Mouse (Mus musculus) MEL (cell line): ENCODE measurements at regions not wholly inside any gene's neighbourhood (a gene's known extent, or its start where the extent isn't known, plus 50 kb on each side); places are given as distances from the start of the nearest gene placed in this dataset.

Experiments
- DNase-seq: peaks from one replicate; pipeline ENCODE4 v3.0.0; 2011; ENCODE audit warnings: low read depth, low spot score
- H3K27ac ChIP-seq: 2 replicates; pipeline ENCODE4 v1.5.1; 2012; ENCODE audit warnings: low read depth, mild to moderate bottlenecking, control low read depth, low read length, moderate library complexity; ENCODE audit not compliant: control insufficient read depth
- H3K27me3 ChIP-seq, 2 experiments: fragments of 150-350 bp in 1 of 2; sonication (generic) in 1 of 2; 2 replicates each; pipeline ENCODE4 v1.6.1; 2012; ENCODE audit warnings: low read length in 2 of 2, mild to moderate bottlenecking in 2 of 2, improper control_type of control experiment in 1 of 2, moderate library complexity in 1 of 2; ENCODE audit not compliant: insufficient read depth in 2 of 2, control insufficient read depth in 1 of 2
- H3K36me3 ChIP-seq, 2 experiments: 2 replicates each; pipeline ENCODE4 v1.6.1; 2012 to 2014; ENCODE audit warnings: low read length in 2 of 2, improper control_type of control experiment in 1 of 2, inconsistent platforms in 1 of 2, mild to moderate bottlenecking in 1 of 2; ENCODE audit not compliant: insufficient read depth in 2 of 2, control insufficient read depth in 1 of 2
- H3K4me1 ChIP-seq, 2 experiments: fragments of 150-350 bp in 1 of 2; sonication (generic) in 1 of 2; 2 replicates each; pipeline ENCODE4 v1.6.1; 2012; ENCODE audit warnings: low read length in 2 of 2, improper control_type of control experiment in 1 of 2, mild to moderate bottlenecking in 1 of 2; ENCODE audit not compliant: insufficient read depth in 2 of 2, control insufficient read depth in 1 of 2
- H3K4me3 ChIP-seq, 2 experiments: fragments of 150-350 bp in 1 of 2; sonication (generic) in 1 of 2; 2 replicates each; pipeline ENCODE4 v1.5.1; 2012; ENCODE audit warnings: low read depth in 2 of 2, low read length in 2 of 2, mild to moderate bottlenecking in 2 of 2, moderate library complexity in 2 of 2, control low read depth in 1 of 2, improper control_type of control experiment in 1 of 2; ENCODE audit not compliant: control insufficient read depth in 1 of 2, insufficient read depth in 1 of 2
- H3K79me2 ChIP-seq: 2 replicates; pipeline ENCODE4 v1.6.1; 2012; ENCODE audit warnings: mild to moderate bottlenecking, low read length, moderate library complexity; ENCODE audit not compliant: control insufficient read depth, poor library complexity, insufficient read depth
- H3K9ac ChIP-seq: 2 replicates; pipeline ENCODE4 v1.6.1; 2012; ENCODE audit warnings: low read depth, mild to moderate bottlenecking, control low read depth, low read length, moderate library complexity; ENCODE audit not compliant: control insufficient read depth, poor library complexity, severe bottlenecking
- H3K9me3 ChIP-seq: fragments of 150-350 bp; sonication (generic); replicated peaks from 2 replicates; pipeline ENCODE4 v1.6.1; 2012; ENCODE audit warnings: mild to moderate bottlenecking, low read length, improper control_type of control experiment, moderate library complexity; ENCODE audit not compliant: insufficient read depth
- ELF1 ChIP-seq: IDR thresholded peaks from 2 replicates; pipeline ENCODE4 v1.6.1; 2014; ENCODE audit warnings: low read depth, mild to moderate bottlenecking, inconsistent platforms, low read length, improper control_type of control experiment, moderate library complexity
- EP300 ChIP-seq, 2 experiments: IDR thresholded peaks; 2 replicates each; pipeline ENCODE4 v1.6.1; 2011; ENCODE audit warnings: improper control_type of control experiment in 2 of 2, low read length in 2 of 2, low read depth in 1 of 2, mild to moderate bottlenecking in 1 of 2
- GABPA ChIP-seq: IDR thresholded peaks from 2 replicates; pipeline ENCODE4 v1.6.1; 2012; ENCODE audit warnings: low read depth, mild to moderate bottlenecking, inconsistent platforms, low read length, improper control_type of control experiment, moderate library complexity
- GATA1 ChIP-seq: IDR thresholded peaks from 2 replicates; pipeline ENCODE4 v1.6.1; 2011; ENCODE audit warnings: low read depth, low read length, improper control_type of control experiment
- HCFC1 ChIP-seq: IDR thresholded peaks from 2 replicates; pipeline ENCODE4 v1.6.1; 2012; ENCODE audit warnings: low read depth, mild to moderate bottlenecking, inconsistent platforms, low read length, improper control_type of control experiment, moderate library complexity
- JUND ChIP-seq: IDR thresholded peaks from 2 replicates; pipeline ENCODE4 v1.6.1; 2011; ENCODE audit warnings: low read depth, mild to moderate bottlenecking, improper control_type of control experiment, low read length
- KAT2A ChIP-seq: conservative IDR thresholded peaks from 2 replicates; pipeline ENCODE4 v1.6.1; 2012; ENCODE audit warnings: low read depth, low read length, improper control_type of control experiment, inconsistent platforms
- MAX ChIP-seq: IDR thresholded peaks from 2 replicates; pipeline ENCODE4 v1.6.1; 2011; ENCODE audit warnings: low read length, improper control_type of control experiment
- MXI1 ChIP-seq: IDR thresholded peaks from 2 replicates; pipeline ENCODE4 v1.6.1; 2011; ENCODE audit warnings: mild to moderate bottlenecking, low read depth, low read length, improper control_type of control experiment
- NELFE ChIP-seq: IDR thresholded peaks from 2 replicates; pipeline ENCODE4 v1.6.1; 2011; ENCODE audit warnings: low read depth, low read length, improper control_type of control experiment
- POLR2A ChIP-seq, 2 experiments: IDR thresholded peaks; 2 replicates each; pipeline ENCODE4 v1.6.1; 2011 to 2012; ENCODE audit warnings: low read length in 2 of 2, mild to moderate bottlenecking in 2 of 2, control low read depth in 1 of 2, improper control_type of control experiment in 1 of 2, low read depth in 1 of 2, moderate library complexity in 1 of 2; ENCODE audit not compliant: control insufficient read depth in 1 of 2, insufficient read depth in 1 of 2, poor library complexity in 1 of 2
- POLR2AphosphoS2 ChIP-seq: IDR thresholded peaks from 2 replicates; pipeline ENCODE4 v1.6.1; 2011; ENCODE audit warnings: low read length, improper control_type of control experiment
- POLR2AphosphoS5 ChIP-seq: IDR thresholded peaks from 2 replicates; pipeline ENCODE4 v1.6.1; 2012; ENCODE audit warnings: low read depth, borderline replicate concordance, mild to moderate bottlenecking, inconsistent platforms, low read length, moderate library complexity, mixed read lengths
- RAD21 ChIP-seq: IDR thresholded peaks from 2 replicates; pipeline ENCODE4 v1.6.1; 2011; ENCODE audit warnings: mild to moderate bottlenecking, low read depth, low read length, improper control_type of control experiment
- SIN3A ChIP-seq: IDR thresholded peaks from 2 replicates; pipeline ENCODE4 v1.6.1; 2012; ENCODE audit warnings: low read length, improper control_type of control experiment, inconsistent platforms
- TBP ChIP-seq: IDR thresholded peaks from 2 replicates; pipeline ENCODE4 v1.8.0; 2011; ENCODE audit warnings: low read depth, low read length, improper control_type of control experiment
- UBTF ChIP-seq: IDR thresholded peaks from 2 replicates; pipeline ENCODE4 v1.6.1; 2012; ENCODE audit warnings: low read depth, mild to moderate bottlenecking, inconsistent platforms, low read length, improper control_type of control experiment, moderate library complexity, borderline replicate concordance; ENCODE audit not compliant: insufficient read depth
- USF1 ChIP-seq: IDR thresholded peaks from 2 replicates; pipeline ENCODE4 v1.6.1; 2014; ENCODE audit warnings: low read depth, mild to moderate bottlenecking, inconsistent platforms, low read length, improper control_type of control experiment, moderate library complexity
- USF2 ChIP-seq, 2 experiments: IDR thresholded peaks; 2 replicates each; pipeline ENCODE4 v1.6.1; 2011 to 2012; ENCODE audit warnings: improper control_type of control experiment in 2 of 2, low read length in 2 of 2, borderline replicate concordance in 1 of 2, inconsistent platforms in 1 of 2, low read depth in 1 of 2, mild to moderate bottlenecking in 1 of 2; ENCODE audit not compliant: insufficient read depth in 1 of 2
- ZC3H11A ChIP-seq: IDR thresholded peaks from 2 replicates; pipeline ENCODE4 v1.6.1; 2012; ENCODE audit warnings: low read depth, mild to moderate bottlenecking, inconsistent platforms, low read length, improper control_type of control experiment

GRCm38 (mm10) chr14:33813274-33813673, 110.1 kb upstream of the Gdf10 start:
- Histone ChIP-seq H3K36me3 (no peaks in the 10 kb centered on the region), H3K79me2 (no peaks in the 10 kb centered on the region), H3K9ac (no peak overlapping the region), H3K27me3 (no peaks in the 10 kb centered on the region), H3K4me1 (no peaks in the 10 kb centered on the region)
- DNase-seq, result no peak
- TF ChIP-seq UBTF, result no peak
- no peak for TF ChIP-seq POLR2AphosphoS5
- TF ChIP-seq ZC3H11A, result no peak
- TF ChIP-seq GATA1, result no peak
- TF ChIP-seq MXI1, result no peak
- no peak for TF ChIP-seq USF2 (IDR thresholded peaks at IDR 0.05; ENCODE audit: borderline replicate concordance in 1 of 2, insufficient read depth in 1 of 2, low read depth in 1 of 2, low read length in 2 of 2)
- TF ChIP-seq POLR2AphosphoS2, result no peak
- TF ChIP-seq ELF1, result no peak
- TF ChIP-seq SIN3A, result no peak
- TF ChIP-seq, all 39 proteins: peak for 0
- H3K9me3 ChIP-seq, result no peaks in the 10 kb centered on the region
- no peak overlapping the region for H3K27ac ChIP-seq
- no peak overlapping the region for H3K4me3 ChIP-seq

GRCm38 (mm10) chr14:33814107-33814506, 109.3 kb upstream of the Gdf10 start:
- Histone ChIP-seq H3K9ac (no peak overlapping the region), H3K4me3 (no peak overlapping the region), H3K4me1 (no peaks in the 10 kb centered on the region), H3K27me3 (no peaks in the 10 kb centered on the region), H3K9me3 (no peaks in the 10 kb centered on the region), H3K36me3 (no peaks in the 10 kb centered on the region), H3K27ac (no peak overlapping the region), H3K79me2 (no peaks in the 10 kb centered on the region)
- no peak for TF ChIP-seq SIN3A
- TF ChIP-seq USF1, result no peak
- no peak for TF ChIP-seq UBTF
- TF ChIP-seq ELF1, result no peak
- TF ChIP-seq GABPA, result no peak
- no peak for TF ChIP-seq RAD21
- TF ChIP-seq EP300 (IDR thresholded peaks at IDR 0.05; ENCODE audit: low read depth in 1 of 2, low read length in 2 of 2), result no peak
- TF ChIP-seq HCFC1, result no peak
- TF ChIP-seq JUND, result no peak
- no peak for TF ChIP-seq POLR2AphosphoS2
- TF ChIP-seq MAX, result no peak
- no peak for TF ChIP-seq TBP
- no peak for TF ChIP-seq NELFE
- TF ChIP-seq POLR2A (IDR thresholded peaks at IDR 0.05; ENCODE audit: control insufficient read depth in 1 of 2, insufficient read depth in 1 of 2, low read depth in 1 of 2, low read length in 2 of 2, poor library complexity in 1 of 2), result no peak
- TF ChIP-seq POLR2AphosphoS5, result no peak
- TF ChIP-seq KAT2A, result no peak
- no peak for DNase-seq
